Mouse (Mus musculus) heart, embryonic 16.5 days (tissue): ENCODE results near the gene C9orf72. TPM values are rescaled to one million over a fixed set of nuclear protein-coding genes. Genes with fewer than 3 reads are reported as not detected.
"Not testable (repeated sequence)": the region's sequence is repeated elsewhere in the genome, so short reads cannot be mapped to it uniquely, and the experiment has no call there.

ENCODE experiments used
- ATAC-seq: fragments of 200-750 bp; cut with Nextera tagmentation; replicated peaks from 2 replicates; pipeline ENCODE4 v1.8.0; 2017; ENCODE audit warnings: moderate number of reproducible peaks; ENCODE audit not compliant: insufficient read depth, low FRiP score; ENCODE audit errors: extremely low read depth
- H3K27ac ChIP-seq: fragments of 300-500 bp; sonication (generic); 2 replicates; pipeline ENCODE4 v1.5.1; 2014; ENCODE audit warnings: mild to moderate bottlenecking, low read length, control low read depth, moderate library complexity
- H3K27me3 ChIP-seq: fragments of 300-500 bp; sonication (generic); 2 replicates; pipeline ENCODE4 v1.6.1; 2014; ENCODE audit warnings: low read length, mixed read lengths; ENCODE audit not compliant: control insufficient read depth, insufficient read depth
- H3K36me3 ChIP-seq: fragments of 300-500 bp; sonication (generic); 2 replicates; pipeline ENCODE4 v1.6.1; 2014; ENCODE audit not compliant: control insufficient read depth, insufficient read depth
- H3K4me1 ChIP-seq: fragments of 300-500 bp; sonication (generic); 2 replicates; pipeline ENCODE4 v1.6.1; 2014; ENCODE audit warnings: low read length, mixed read lengths; ENCODE audit not compliant: control insufficient read depth, insufficient read depth
- H3K4me2 ChIP-seq: fragments of 300-500 bp; sonication (generic); 2 replicates; pipeline ENCODE4 v1.6.1; 2014; ENCODE audit warnings: low read depth, mild to moderate bottlenecking, control low read depth, low read length
- H3K4me3 ChIP-seq: fragments of 300-500 bp; sonication (generic); 2 replicates; pipeline ENCODE4 v1.5.1; 2014; ENCODE audit warnings: mild to moderate bottlenecking, control low read depth, low read length
- H3K9ac ChIP-seq: fragments of 300-500 bp; sonication (generic); 2 replicates; pipeline ENCODE4 v1.6.1; 2014; ENCODE audit warnings: low read length, control low read depth
- H3K9me3 ChIP-seq: fragments of 300-500 bp; sonication (generic); replicated peaks from 2 replicates; pipeline ENCODE4 v1.6.1; 2016; ENCODE audit warnings: low read length; ENCODE audit not compliant: control insufficient read depth
- WGBS: fragments of 180-500 bp; shearing (Covaris S2); extraction: QIAGEN DNeasy Blood & Tissue Kit; methylation state at CpG from one replicate; pipeline ENCODE4 v1.1.7; 2014; 5-methylcytosine and 5-hydroxymethylcytosine counted together
- polyA plus RNA-seq: library from polyadenylated mRNA; unstranded; fragments of >200 nt; fragmentation: Nextera tagmentation; extraction: Ambion mirVana; gene quantifications from 2 replicates; pipeline ENCODE4 v1.2.1, GENCODE M21; 2015

C9orf72 gene
- 22.1 and 22.6 TPM in 2 replicates for polyA plus RNA-seq

- peaks cover 13% of the 10 kb centered on the region for H3K4me1 ChIP-seq
- peak; percentile 97 for ATAC-seq
- H3K9me3 ChIP-seq, result no peaks in the 10 kb centered on the region
- peak within 1 kb of the TSS; percentile 95 for H3K4me3 ChIP-seq
- peak within 1 kb of the TSS; percentile 86 for H3K4me2 ChIP-seq
- no peaks in the 10 kb centered on the region; the same call in 1 of the 2 replicates for H3K27me3 ChIP-seq
- under 1% methylated on average over 50 of the region's 51 CpGs for WGBS
- peak within 1 kb of the TSS; percentile 76 for H3K27ac ChIP-seq
- H3K36me3 ChIP-seq, result no peaks in the 10 kb centered on the region
- H3K9ac ChIP-seq, result peak within 1 kb of the TSS; percentile 95
These were observed at the start of gene C9orf72 for GRCm38 (mm10) chr4:35225734-35226495. TSS of gene C9orf72 (minus strand) at chr4:35226175.

GRCm38 (mm10) chr4:35259006-35259405 is 33.0 kb upstream of the C9orf72 start:
- Histone ChIP-seq H3K27ac (no peak overlapping the region), H3K4me1 (no peaks in the 10 kb centered on the region), H3K9ac (no peak overlapping the region), H3K9me3 (no peaks in the 10 kb centered on the region), H3K4me3 (no peak overlapping the region), H3K4me2 (no peak overlapping the region), H3K27me3 (no peaks in the 10 kb centered on the region), H3K36me3 (no peaks in the 10 kb centered on the region)
- ATAC-seq, result no peak
- WGBS, result 59% methylated on average over 9 of the region's 9 CpGs

GRCm38 (mm10) chr4:35244023-35244422 is 18.0 kb upstream of the C9orf72 start:
- Histone ChIP-seq H3K9me3 (no peaks in the 10 kb centered on the region), H3K9ac (no peak overlapping the region), H3K36me3 (no peaks in the 10 kb centered on the region), H3K27ac (no peak overlapping the region), H3K4me1 (no peaks in the 10 kb centered on the region), H3K27me3 (no peaks in the 10 kb centered on the region), H3K4me2 (no peak overlapping the region), H3K4me3 (no peak overlapping the region)
- no peak for ATAC-seq
- WGBS, result 51% methylated on average over 1 of the region's 1 CpGs

- H3K36me3 ChIP-seq, result no peaks in the 10 kb centered on the region
- ATAC-seq, result no peak
- no peaks in the 10 kb centered on the region for H3K9me3 ChIP-seq
- H3K27ac ChIP-seq, result no peak overlapping the region
- no peak overlapping the region for H3K9ac ChIP-seq
- WGBS, result 80% methylated on average over 2 of the region's 2 CpGs
- H3K4me2 ChIP-seq, result no peak overlapping the region
- H3K4me3 ChIP-seq, result no peak overlapping the region
- no peaks in the 10 kb centered on the region for H3K4me1 ChIP-seq
- no peaks in the 10 kb centered on the region for H3K27me3 ChIP-seq
These were observed 15.8 kb upstream of the C9orf72 start for GRCm38 (mm10) chr4:35241735-35242134.

GRCm38 (mm10) chr4:35238696-35239095 is 12.7 kb upstream of the C9orf72 start:
- no peak overlapping the region for H3K27ac ChIP-seq
- no peak for ATAC-seq
- no peak overlapping the region for H3K4me2 ChIP-seq
- no peaks in the 10 kb centered on the region for H3K36me3 ChIP-seq
- H3K4me3 ChIP-seq, result no peak overlapping the region
- H3K9me3 ChIP-seq, result no peaks in the 10 kb centered on the region
- H3K27me3 ChIP-seq, result no peaks in the 10 kb centered on the region
- H3K9ac ChIP-seq, result no peak overlapping the region
- no peaks in the 10 kb centered on the region for H3K4me1 ChIP-seq
- 77% methylated on average over 4 of the region's 4 CpGs for WGBS

GRCm38 (mm10) chr4:35238240-35238639 is 12.3 kb upstream of the C9orf72 start:
- not testable (repeated sequence) for H3K36me3 ChIP-seq, H3K9me3 ChIP-seq, H3K4me1 ChIP-seq, H3K27me3 ChIP-seq, H3K27ac ChIP-seq, ATAC-seq, H3K9ac ChIP-seq, H3K4me2 ChIP-seq, H3K4me3 ChIP-seq
- WGBS, result 85% methylated on average over 3 of the region's 3 CpGs

- WGBS, result 92% methylated on average over 2 of the region's 2 CpGs
These were observed 10.3 kb upstream of the C9orf72 start for GRCm38 (mm10) chr4:35236313-35236712.

GRCm38 (mm10) chr4:35228260-35228659 is 2.3 kb upstream of the C9orf72 start:
- ATAC-seq, result no peak
- Histone ChIP-seq H3K9ac (no peak overlapping the region), H3K9me3 (no peaks in the 10 kb centered on the region), H3K27me3 (no peaks in the 10 kb centered on the region; the same call in 1 of the 2 replicates), H3K4me1 (peaks cover 3% of the 10 kb centered on the region; the same call in 1 of the 2 replicates), H3K27ac (no peak overlapping the region), H3K4me3 (no peak overlapping the region), H3K4me2 (no peak overlapping the region), H3K36me3 (no peaks in the 10 kb centered on the region)
- 71% methylated on average over 4 of the region's 4 CpGs for WGBS

More at GRCm38 (mm10) chr4:35236313-35236712, 10.3 kb upstream of the C9orf72 start:
- Histone ChIP-seq H3K36me3 (no peaks in the 10 kb centered on the region), H3K27ac (no peak overlapping the region), H3K4me2 (no peak overlapping the region), H3K4me3 (no peak overlapping the region), H3K9ac (no peak overlapping the region), H3K27me3 (no peaks in the 10 kb centered on the region), H3K4me1 (no peaks in the 10 kb centered on the region), H3K9me3 (no peaks in the 10 kb centered on the region)
- no peak for ATAC-seq

GRCm38 (mm10) chr4:35226496-35226992 is 569 bp upstream of the C9orf72 start:
- Histone ChIP-seq H3K36me3 (no peaks in the 10 kb centered on the region), H3K4me2 (peak overlapping the region; percentile 75), H3K27me3 (no peaks in the 10 kb centered on the region; the same call in 1 of the 2 replicates), H3K4me1 (peaks cover 10% of the 10 kb centered on the region), H3K9ac (peak overlapping the region; percentile 95), H3K9me3 (no peaks in the 10 kb centered on the region), H3K27ac (peak overlapping the region; percentile 76), H3K4me3 (peak overlapping the region; percentile 95)
- peak; percentile 5; the same call in 1 of the 2 replicates for ATAC-seq
- WGBS, result 9% methylated on average over 9 of the region's 9 CpGs
